Mouse (Mus musculus): ENCODE results near the gene Arid1b. TPM values are rescaled to one million over a fixed set of nuclear protein-coding genes. Genes with fewer than 3 reads are reported as not detected.

The Arid1b gene
- total RNA-seq, 1 experiment, result 9.2 TPM

DNA sequence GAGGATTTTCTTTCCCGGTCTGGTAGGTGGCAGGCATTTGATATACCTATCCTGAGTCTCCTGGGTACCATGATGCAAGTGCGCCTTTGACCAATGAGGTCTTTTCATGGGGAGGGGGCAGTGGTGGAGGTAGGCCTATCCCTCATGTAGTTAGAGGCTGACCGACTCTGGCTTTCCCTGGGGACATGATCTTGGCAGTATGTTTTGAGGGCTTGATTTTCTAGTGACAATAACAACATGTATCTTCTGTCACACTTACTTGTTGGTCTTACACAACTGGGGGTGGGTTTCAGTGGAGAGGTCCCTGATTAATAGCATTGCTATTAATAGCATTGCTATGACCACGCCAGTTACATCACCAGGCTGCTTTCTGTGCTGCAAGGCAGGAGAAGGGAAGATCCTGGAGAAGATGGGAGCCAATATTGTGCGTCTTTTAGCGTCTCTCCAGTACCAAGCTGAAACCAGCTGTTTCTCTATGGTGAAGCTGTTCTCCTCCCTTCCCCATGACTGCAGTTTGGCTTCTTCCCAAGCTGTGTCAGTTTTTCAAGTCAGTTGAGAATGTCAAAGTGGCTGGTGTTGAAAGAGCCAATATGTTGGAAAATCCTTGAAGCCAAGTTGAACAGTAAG is 216.1 kb downstream of the Arid1b start:
- H3K9ac ChIP-seq (ENCODE audit: insufficient read depth, low read depth, low read length, poor library complexity, severe bottlenecking), result no peak overlapping the region
- no peaks in the 10 kb centered on the region for H3K9me3 ChIP-seq (ENCODE audit: control insufficient read depth, insufficient read depth, low read depth, low read length)
- no peaks in the 10 kb centered on the region for H3K36me3 ChIP-seq (ENCODE audit: control insufficient read depth, insufficient read depth, low read length, poor library complexity, severe bottlenecking)
- TF ChIP-seq ZNF384 (IDR thresholded peaks at IDR 0.05; ENCODE audit: low read depth, low read length) (no peak), HCFC1 (IDR thresholded peaks at IDR 0.05; ENCODE audit: borderline replicate concordance, insufficient read depth, low read length) (no peak), ZC3H11A (IDR thresholded peaks at IDR 0.05; ENCODE audit: borderline replicate concordance, low read depth, low read length) (no peak), MAFK (IDR thresholded peaks at IDR 0.05; ENCODE audit: insufficient read depth, low read depth, low read length) (no peak), CHD2 (IDR thresholded peaks at IDR 0.05; ENCODE audit: low read depth, low read length) (no peak)
- in situ Hi-C loops (cut with MboI; ENCODE audit: low sequenced_read_pairs in 2 of 2, unreplicated experiment in 2 of 2), result no loop called here
- H3K4me3 ChIP-seq (ENCODE audit: insufficient read depth in 1 of 2, low read depth in 1 of 2, low read length in 2 of 2, poor library complexity in 1 of 2, severe bottlenecking in 1 of 2), result no peak overlapping the region
- H3K4me1 ChIP-seq (ENCODE audit: control insufficient read depth in 2 of 2, insufficient read depth in 2 of 2, low read length in 2 of 2, poor library complexity in 1 of 2), result no peaks in the 10 kb centered on the region
- H3K27ac ChIP-seq (ENCODE audit: insufficient read depth, low read depth, low read length, poor library complexity, severe bottlenecking), result no peak overlapping the region
- no peak for DNase-seq (ENCODE audit: low read depth, low spot score)

DNA sequence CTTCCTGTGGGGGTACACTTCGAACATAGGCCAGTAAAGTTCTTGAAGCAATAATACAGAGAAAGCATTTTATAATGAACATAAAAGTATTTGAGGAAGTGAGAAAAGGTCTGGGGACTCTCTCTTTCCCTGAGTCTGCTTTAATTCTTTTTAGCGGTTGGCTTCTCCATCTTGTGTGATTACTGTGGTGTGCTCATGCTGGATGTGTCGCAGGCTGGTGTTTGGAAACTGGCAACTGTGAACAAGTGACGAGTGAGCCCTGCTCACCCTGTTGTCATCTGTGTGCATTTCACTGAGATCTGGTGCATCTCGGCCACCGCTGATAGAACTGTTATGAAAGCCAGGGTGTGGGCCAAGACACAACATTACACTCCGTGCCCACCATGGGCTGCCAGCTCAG is 216.8 kb downstream of the Arid1b start:
- TF ChIP-seq ZC3H11A (IDR thresholded peaks at IDR 0.05; ENCODE audit: borderline replicate concordance, low read depth, low read length), result no peak
- Histone ChIP-seq H3K27ac (ENCODE audit: insufficient read depth, low read depth, low read length, poor library complexity, severe bottlenecking) (no peak overlapping the region), H3K36me3 (ENCODE audit: control insufficient read depth, insufficient read depth, low read length, poor library complexity, severe bottlenecking) (no peaks in the 10 kb centered on the region), H3K4me1 (ENCODE audit: control insufficient read depth in 2 of 2, insufficient read depth in 2 of 2, low read length in 2 of 2, poor library complexity in 1 of 2) (no peaks in the 10 kb centered on the region), H3K9me3 (ENCODE audit: control insufficient read depth, insufficient read depth, low read depth, low read length) (no peaks in the 10 kb centered on the region), H3K9ac (ENCODE audit: insufficient read depth, low read depth, low read length, poor library complexity, severe bottlenecking) (no peak overlapping the region), H3K4me3 (ENCODE audit: insufficient read depth in 1 of 2, low read depth in 1 of 2, low read length in 2 of 2, poor library complexity in 1 of 2, severe bottlenecking in 1 of 2) (no peak overlapping the region)
- in situ Hi-C loops (cut with MboI; ENCODE audit: low sequenced_read_pairs in 2 of 2, unreplicated experiment in 2 of 2), result no loop called here
- no peak for DNase-seq (ENCODE audit: low read depth, low spot score)

DNA sequence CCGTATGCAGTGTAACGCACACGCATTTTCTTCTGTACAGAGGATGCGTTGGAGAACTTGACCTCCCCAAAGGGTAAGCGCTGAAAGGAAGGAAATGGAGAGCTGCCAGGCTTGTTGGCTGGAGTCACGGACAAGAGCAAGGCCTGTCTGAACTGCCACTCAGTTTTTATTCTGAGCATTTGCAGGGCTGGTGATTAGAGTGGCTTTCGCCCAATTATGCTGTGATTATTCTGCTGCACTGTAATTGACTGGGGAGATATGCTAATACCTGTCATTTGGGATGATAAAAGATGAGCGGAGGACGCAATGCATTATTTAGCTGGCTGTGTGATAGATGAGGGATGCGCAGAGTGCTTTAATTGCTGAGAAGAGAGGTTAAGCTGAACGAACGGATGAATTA is 218.0 kb downstream of the Arid1b start:
- peaks cover 0 to 2% of the 10 kb centered on the region in 2 experiments; a peak in 1 of 4 replicates for H3K4me1 ChIP-seq (ENCODE audit: control insufficient read depth in 2 of 2, insufficient read depth in 2 of 2, low read length in 2 of 2, poor library complexity in 1 of 2)
- TF ChIP-seq CHD2 (IDR thresholded peaks at IDR 0.05; ENCODE audit: low read depth, low read length), result no peak
- TF ChIP-seq ZNF384 (IDR thresholded peaks at IDR 0.05; ENCODE audit: low read depth, low read length), result no peak
- TF ChIP-seq HCFC1 (IDR thresholded peaks at IDR 0.05; ENCODE audit: borderline replicate concordance, insufficient read depth, low read length), result no peak
- TF ChIP-seq MAFK (IDR thresholded peaks at IDR 0.05; ENCODE audit: insufficient read depth, low read depth, low read length), result no peak
- TF ChIP-seq ZC3H11A (IDR thresholded peaks at IDR 0.05; ENCODE audit: borderline replicate concordance, low read depth, low read length), result no peak

GRCm38 (mm10) chr17:5213441-5213840 is 219.3 kb downstream of the Arid1b start:
- Histone ChIP-seq H3K9ac (ENCODE audit: insufficient read depth, low read depth, low read length, poor library complexity, severe bottlenecking) (no peak overlapping the region), H3K27ac (ENCODE audit: insufficient read depth, low read depth, low read length, poor library complexity, severe bottlenecking) (no peak overlapping the region), H3K9me3 (ENCODE audit: control insufficient read depth, insufficient read depth, low read depth, low read length) (no peaks in the 10 kb centered on the region), H3K4me1 (ENCODE audit: control insufficient read depth in 2 of 2, insufficient read depth in 2 of 2, low read length in 2 of 2, poor library complexity in 1 of 2) (peaks cover 0 to 3% of the 10 kb centered on the region in 2 experiments; a peak in 1 of 4 replicates), H3K36me3 (ENCODE audit: control insufficient read depth, insufficient read depth, low read length, poor library complexity, severe bottlenecking) (no peaks in the 10 kb centered on the region), H3K4me3 (ENCODE audit: insufficient read depth in 1 of 2, low read depth in 1 of 2, low read length in 2 of 2, poor library complexity in 1 of 2, severe bottlenecking in 1 of 2) (no peak overlapping the region)
- no peak for DNase-seq (ENCODE audit: low read depth, low spot score)
- in situ Hi-C loops (cut with MboI; ENCODE audit: low sequenced_read_pairs in 2 of 2, unreplicated experiment in 2 of 2), result no loop called here
- peak; percentile 38; the same call in 1 of the 2 replicates for TF ChIP-seq MAFK (IDR thresholded peaks at IDR 0.05; ENCODE audit: insufficient read depth, low read depth, low read length)
- no peak for TF ChIP-seq HCFC1 (IDR thresholded peaks at IDR 0.05; ENCODE audit: borderline replicate concordance, insufficient read depth, low read length)
- no peak for TF ChIP-seq ZC3H11A (IDR thresholded peaks at IDR 0.05; ENCODE audit: borderline replicate concordance, low read depth, low read length)

More for the DNA sequence above, 218.0 kb downstream of the Arid1b start:
- DNase-seq (ENCODE audit: low read depth, low spot score), result no peak
- H3K9me3 ChIP-seq (ENCODE audit: control insufficient read depth, insufficient read depth, low read depth, low read length), result no peaks in the 10 kb centered on the region
- no peak overlapping the region for H3K9ac ChIP-seq (ENCODE audit: insufficient read depth, low read depth, low read length, poor library complexity, severe bottlenecking)
- in situ Hi-C loops (cut with MboI; ENCODE audit: low sequenced_read_pairs in 2 of 2, unreplicated experiment in 2 of 2), result no loop called here
- H3K36me3 ChIP-seq (ENCODE audit: control insufficient read depth, insufficient read depth, low read length, poor library complexity, severe bottlenecking), result no peaks in the 10 kb centered on the region
- H3K27ac ChIP-seq (ENCODE audit: insufficient read depth, low read depth, low read length, poor library complexity, severe bottlenecking), result no peak overlapping the region
- no peak overlapping the region for H3K4me3 ChIP-seq (ENCODE audit: insufficient read depth in 1 of 2, low read depth in 1 of 2, low read length in 2 of 2, poor library complexity in 1 of 2, severe bottlenecking in 1 of 2)

DNA sequence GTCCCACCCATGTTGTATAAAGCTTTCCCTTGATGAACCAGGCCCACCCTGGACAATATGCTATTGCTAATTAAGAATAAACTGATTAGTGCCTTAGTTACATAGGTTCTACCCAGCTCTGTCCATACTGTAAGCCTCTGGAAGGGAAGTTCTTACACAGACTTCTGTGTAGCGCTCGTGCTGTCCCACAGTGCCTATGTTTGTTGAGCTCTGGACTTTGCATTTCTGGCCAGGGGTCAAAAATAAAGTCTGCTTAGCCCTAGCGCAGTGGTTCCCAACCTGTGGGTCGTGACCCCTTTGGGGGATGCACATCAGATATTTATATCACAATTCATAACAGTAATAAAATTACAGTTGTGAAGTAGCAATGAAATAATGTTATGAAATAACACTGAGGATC is 221.2 kb downstream of the Arid1b start:
- TF ChIP-seq ZNF384 (IDR thresholded peaks at IDR 0.05; ENCODE audit: low read depth, low read length), result no peak
- TF ChIP-seq ZC3H11A (IDR thresholded peaks at IDR 0.05; ENCODE audit: borderline replicate concordance, low read depth, low read length), result no peak
- no peak for TF ChIP-seq HCFC1 (IDR thresholded peaks at IDR 0.05; ENCODE audit: borderline replicate concordance, insufficient read depth, low read length)
- TF ChIP-seq MAFK (IDR thresholded peaks at IDR 0.05; ENCODE audit: insufficient read depth, low read depth, low read length), result no peak
- no peak for TF ChIP-seq CHD2 (IDR thresholded peaks at IDR 0.05; ENCODE audit: low read depth, low read length)
- H3K4me1 ChIP-seq (ENCODE audit: control insufficient read depth in 2 of 2, insufficient read depth in 2 of 2, low read length in 2 of 2, poor library complexity in 1 of 2), result peaks cover 0 to 3% of the 10 kb centered on the region in 2 experiments; a peak in 1 of 4 replicates
- no peak overlapping the region for H3K27ac ChIP-seq (ENCODE audit: insufficient read depth, low read depth, low read length, poor library complexity, severe bottlenecking)
- no peak overlapping the region for H3K9ac ChIP-seq (ENCODE audit: insufficient read depth, low read depth, low read length, poor library complexity, severe bottlenecking)
- H3K4me3 ChIP-seq (ENCODE audit: insufficient read depth in 1 of 2, low read depth in 1 of 2, low read length in 2 of 2, poor library complexity in 1 of 2, severe bottlenecking in 1 of 2), result no peak overlapping the region
- no peak for DNase-seq (ENCODE audit: low read depth, low spot score)
- no peaks in the 10 kb centered on the region for H3K36me3 ChIP-seq (ENCODE audit: control insufficient read depth, insufficient read depth, low read length, poor library complexity, severe bottlenecking)
- in situ Hi-C loops (cut with MboI; ENCODE audit: low sequenced_read_pairs in 2 of 2, unreplicated experiment in 2 of 2), result no loop called here
- H3K9me3 ChIP-seq (ENCODE audit: control insufficient read depth, insufficient read depth, low read depth, low read length), result no peaks in the 10 kb centered on the region

Measured in ES-E14 (cell line).